Mouse (Mus musculus) brown adipose tissue, adult 24 weeks (tissue): ENCODE measurements around the gene Ech1. TPM values are rescaled to one million over a fixed set of nuclear protein-coding genes. Genes with fewer than 3 reads are reported as not detected.
A peak's percentile ranks its signal among the peaks of the same experiment; 100 is the strongest.

Experiments
- H3K27ac ChIP-seq: fragments of 200-500 bp; replicated peaks from 2 replicates; pipeline ENCODE4 v1.5.1; 2012; ENCODE audit warnings: low read depth, mild to moderate bottlenecking, low read length
- H3K4me1 ChIP-seq: fragments of 200-500 bp; 2 replicates; pipeline ENCODE4 v1.6.1; 2012; ENCODE audit warnings: low read length, mixed read lengths; ENCODE audit not compliant: control insufficient read depth, insufficient read depth, insufficient read length
- H3K4me3 ChIP-seq: fragments of 200-500 bp; 2 replicates; pipeline ENCODE4 v1.5.1; 2012; ENCODE audit warnings: low read depth, mild to moderate bottlenecking, low read length, moderate library complexity; ENCODE audit not compliant: insufficient read depth
- polyA plus RNA-seq: library from polyadenylated mRNA; stranded (reverse); fragments of >200 nt; gene quantifications from 2 replicates; pipeline ENCODE4 v1.2.4, GENCODE M21; 2012; ENCODE audit not compliant: missing spikeins, insufficient read depth, insufficient read length

Gene Ech1
- polyA plus RNA-seq, 1 experiment, result 3,379 TPM

DNA sequence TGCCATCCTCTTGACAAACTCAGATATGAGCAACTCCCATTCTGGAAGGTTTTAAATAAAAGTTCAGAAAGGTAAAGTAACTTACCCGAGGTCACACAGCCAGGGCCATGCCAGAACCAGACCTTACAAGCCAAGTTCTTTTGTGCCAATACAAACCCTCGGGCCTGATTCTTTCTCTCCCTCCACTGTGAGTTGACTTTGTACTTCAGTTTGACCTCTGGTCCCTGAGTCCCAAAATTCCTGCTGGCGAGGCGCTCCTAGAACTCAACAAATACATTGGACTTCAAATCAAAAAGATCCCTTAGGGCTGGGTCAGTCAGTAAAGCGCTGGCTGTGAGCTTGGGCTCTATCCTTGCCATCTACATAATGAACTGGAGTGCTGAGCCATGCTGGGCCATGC is 11.9 kb downstream of the Ech1 start:
- H3K4me1 ChIP-seq, result no peaks in the 10 kb centered on the region
- H3K27ac ChIP-seq, result no peak overlapping the region
- no peak overlapping the region for H3K4me3 ChIP-seq

- no peak overlapping the region for H3K4me3 ChIP-seq
Measured at GRCm38 (mm10) chr7:28838331-28838730, 13.3 kb downstream of the Ech1 start.

GRCm38 (mm10) chr7:28847273-28847672 is 22.3 kb downstream of the Ech1 start:
- H3K4me1 ChIP-seq, result peaks cover 3% of the 10 kb centered on the region
- no peak overlapping the region for H3K27ac ChIP-seq
- no peak overlapping the region for H3K4me3 ChIP-seq

More at GRCm38 (mm10) chr7:28838331-28838730, 13.3 kb downstream of the Ech1 start:
- H3K27ac ChIP-seq, result no peak overlapping the region
- H3K4me1 ChIP-seq, result no peaks in the 10 kb centered on the region

- H3K4me3 ChIP-seq, result no peak overlapping the region
- no peak overlapping the region for H3K27ac ChIP-seq
- H3K4me1 ChIP-seq, result peaks cover 3% of the 10 kb centered on the region
Measured at GRCm38 (mm10) chr7:28849700-28850236, 24.8 kb downstream of the Ech1 start.

- Histone ChIP-seq H3K4me3 (no peak overlapping the region), H3K4me1 (peaks cover 3% of the 10 kb centered on the region), H3K27ac (no peak overlapping the region)
Measured at GRCm38 (mm10) chr7:28850642-28851041, 25.6 kb downstream of the Ech1 start.

DNA sequence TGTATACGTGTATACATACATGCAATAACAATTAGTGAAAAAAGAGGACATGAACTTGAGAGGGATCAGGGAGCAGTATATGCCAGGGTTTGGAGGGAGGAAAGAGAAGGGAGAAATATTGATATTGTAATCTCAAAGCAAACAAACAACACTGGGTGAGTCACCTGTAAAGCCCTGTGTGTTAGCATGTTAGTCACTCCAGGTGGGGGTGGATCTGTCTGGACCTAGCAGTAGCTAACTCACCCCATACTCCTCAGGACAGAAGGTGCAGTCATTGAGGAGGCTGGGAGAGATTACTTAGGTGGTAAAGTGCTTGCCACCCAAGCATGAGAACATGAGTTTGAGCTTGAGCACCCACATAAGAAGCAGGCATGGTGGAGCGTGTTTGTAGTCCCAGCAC is 34.9 kb downstream of the Ech1 start:
- H3K4me3 ChIP-seq, result no peak overlapping the region
- H3K27ac ChIP-seq, result no peak overlapping the region
- no peaks in the 10 kb centered on the region for H3K4me1 ChIP-seq

GRCm38 (mm10) chr7:28860898-28861297 is 35.9 kb downstream of the Ech1 start:
- H3K4me1 ChIP-seq, result peaks cover 3% of the 10 kb centered on the region; the same call in 1 of the 2 replicates
- H3K27ac ChIP-seq, result no peak overlapping the region
- no peak overlapping the region for H3K4me3 ChIP-seq

GRCm38 (mm10) chr7:28862817-28863499 is 37.9 kb downstream of the Ech1 start:
- peaks cover 10% of the 10 kb centered on the region for H3K4me1 ChIP-seq
- H3K27ac ChIP-seq, result no peak overlapping the region
- no peak overlapping the region for H3K4me3 ChIP-seq

DNA sequence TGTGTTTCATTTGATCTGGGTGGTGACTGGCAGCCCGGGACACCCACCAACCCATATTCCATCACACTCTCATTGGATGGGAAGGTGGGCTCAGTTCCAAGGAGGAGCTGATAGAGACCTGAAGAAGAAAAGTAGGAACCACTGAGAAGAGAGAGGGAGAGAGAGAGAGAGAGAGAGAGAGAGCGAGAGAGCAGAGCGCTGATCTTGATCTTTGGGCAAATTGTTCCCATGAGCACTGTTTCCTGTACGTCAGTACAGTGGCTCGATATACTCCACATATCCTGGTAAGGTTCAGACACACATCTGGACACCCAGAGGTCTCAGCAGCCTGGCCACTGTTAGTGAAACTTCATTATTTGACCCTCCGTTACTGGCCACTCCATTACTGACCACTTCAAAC is 38.5 kb downstream of the Ech1 start, which contains the start of gene Lgals7:
Lgals7 (plus strand) TSS at position 314 of the 400 bp plus-strand sequence.
- Histone ChIP-seq H3K27ac (no peak within 1 kb of the TSS), H3K4me3 (no peak within 1 kb of the TSS), H3K4me1 (peaks cover 10% of the 10 kb centered on the region)

GRCm38 (mm10) chr7:28864288-28864750 is 39.3 kb downstream of the Ech1 start:
- H3K4me1 ChIP-seq, result peaks cover 10% of the 10 kb centered on the region
- no peak overlapping the region for H3K4me3 ChIP-seq
- no peak overlapping the region for H3K27ac ChIP-seq

DNA sequence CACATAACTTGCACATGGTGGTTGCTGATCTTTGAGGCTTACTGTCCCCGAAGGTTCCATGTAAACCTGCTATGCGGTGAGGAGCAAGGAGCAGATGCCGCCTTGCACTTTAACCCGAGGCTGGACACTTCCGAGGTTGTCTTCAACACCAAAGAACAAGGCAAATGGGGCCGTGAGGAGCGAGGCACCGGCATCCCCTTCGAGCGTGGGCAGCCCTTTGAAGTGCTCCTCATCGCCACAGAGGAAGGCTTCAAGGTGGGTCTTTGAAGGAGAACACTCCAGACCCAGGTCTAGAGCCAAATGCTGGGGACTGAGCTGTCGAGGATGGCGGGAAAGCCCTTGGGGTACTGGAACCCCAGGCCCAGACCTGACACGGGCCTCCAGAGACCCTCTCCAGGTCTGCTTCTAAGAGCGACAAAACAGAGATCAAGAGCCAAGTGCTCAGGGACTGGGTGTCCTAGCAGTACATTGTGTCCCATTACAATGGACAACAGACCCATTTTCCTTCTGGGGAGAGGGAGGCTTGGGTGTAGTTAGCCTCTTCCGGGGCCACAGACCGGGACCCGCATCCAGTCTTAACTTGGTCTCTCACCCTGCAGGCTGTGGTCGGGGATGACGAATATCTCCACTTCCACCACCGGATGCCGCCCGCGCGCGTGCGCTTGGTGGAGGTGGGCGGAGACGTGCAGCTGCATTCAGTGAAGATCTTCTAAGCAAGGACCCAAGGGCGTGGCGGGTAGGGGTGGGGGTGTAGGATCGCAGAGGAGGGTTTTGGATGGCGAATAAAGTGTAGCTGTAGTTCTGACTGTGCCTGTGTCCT is 40.7 kb downstream of the Ech1 start:
- Histone ChIP-seq H3K27ac (peak overlapping the region; percentile 62), H3K4me3 (peak overlapping the region; percentile 51), H3K4me1 (peaks cover 10% of the 10 kb centered on the region)

DNA sequence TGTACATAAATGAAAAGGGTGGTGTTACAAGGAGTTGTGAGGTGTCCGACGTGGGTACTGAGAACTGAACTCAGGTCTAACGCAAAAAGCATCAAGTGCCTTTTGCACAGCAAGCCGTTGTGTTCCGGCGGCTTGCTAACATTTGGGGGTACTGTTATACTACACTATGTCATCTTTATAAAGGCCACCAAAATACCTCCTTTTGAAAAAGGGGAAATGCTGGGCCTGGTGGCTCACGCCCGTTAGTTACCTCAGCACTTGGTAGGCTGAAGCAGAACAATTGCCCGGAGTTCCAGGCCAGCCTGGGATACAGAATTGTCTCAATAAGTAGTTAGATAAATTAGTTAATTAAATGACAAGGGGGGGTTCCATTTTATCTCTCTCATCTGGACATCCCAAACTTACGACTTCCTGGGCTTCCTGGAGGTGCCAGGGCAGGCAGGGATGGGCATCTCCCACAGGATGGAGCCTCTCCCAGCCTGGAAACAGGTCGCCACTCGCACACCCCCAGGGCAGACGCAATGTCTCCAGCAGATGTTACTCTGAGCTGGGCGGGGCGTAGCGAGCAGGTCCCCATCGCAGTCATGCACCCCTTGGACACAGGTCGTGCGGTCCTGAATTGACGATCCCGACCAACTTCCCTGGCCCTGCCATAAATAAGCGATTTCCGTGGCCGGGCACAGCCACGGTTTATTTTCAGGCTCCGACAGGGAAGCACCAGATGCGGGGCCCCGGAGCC is 41.9 kb downstream of the Ech1 start:
- no peak overlapping the region for H3K4me3 ChIP-seq
- H3K4me1 ChIP-seq, result peaks cover 10% of the 10 kb centered on the region
- H3K27ac ChIP-seq, result peak overlapping the region; percentile 83

DNA sequence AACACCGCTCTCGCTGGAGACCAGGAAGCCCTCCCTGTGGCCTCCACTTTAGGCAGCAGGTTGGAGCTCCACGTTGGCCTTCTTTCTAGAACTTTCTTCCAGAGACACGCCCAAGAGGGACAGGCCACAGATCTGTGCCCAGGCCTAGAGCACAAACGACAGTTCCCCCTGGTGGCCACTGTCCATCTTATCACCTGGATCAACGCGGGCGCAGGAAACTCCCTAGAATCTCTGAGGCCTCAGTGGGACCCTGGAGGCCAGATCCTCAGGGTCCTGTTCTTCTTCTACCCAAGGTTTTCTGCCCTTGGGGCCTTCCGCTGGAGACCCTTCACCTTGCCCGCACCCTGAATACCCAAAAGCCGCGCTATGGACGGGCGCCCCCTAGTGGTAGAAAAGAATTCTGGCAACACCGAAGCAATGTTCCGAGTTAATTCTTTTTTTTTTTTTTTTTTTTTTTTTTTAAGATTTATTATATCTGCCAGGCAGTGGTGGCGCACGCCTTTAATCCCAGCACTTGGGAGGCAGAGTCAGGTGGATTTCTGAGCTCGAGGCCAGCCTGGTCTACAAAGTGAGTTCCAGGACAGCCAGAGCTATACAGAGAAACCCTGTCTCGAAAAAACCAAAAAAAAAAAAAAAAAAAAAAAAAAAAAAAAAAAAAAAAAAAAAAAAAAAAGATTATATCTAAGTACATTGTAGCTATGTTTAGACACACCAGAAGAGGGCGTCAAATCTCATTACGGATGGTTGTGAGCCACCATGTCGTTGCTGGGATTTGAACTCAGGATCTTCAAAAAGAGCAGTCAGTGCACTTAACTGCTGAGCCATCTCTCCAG is 42.7 kb downstream of the Ech1 start:
- Histone ChIP-seq H3K4me1 (peaks cover 10% of the 10 kb centered on the region), H3K27ac (peak overlapping the region; percentile 83), H3K4me3 (peak overlapping the region; percentile 58)
